Mouse (Mus musculus): ENCODE results near the gene Ccr1. TPM values are rescaled to one million over a fixed set of nuclear protein-coding genes. Genes with fewer than 3 reads are reported as not detected.
"Not testable (repeated sequence)": the region's sequence is repeated elsewhere in the genome, so short reads cannot be mapped to it uniquely, and the experiment has no call there.

Gene Ccr1
- polyA plus RNA-seq, 1 experiment from 2014 or later, result 1.0 TPM

DNA sequence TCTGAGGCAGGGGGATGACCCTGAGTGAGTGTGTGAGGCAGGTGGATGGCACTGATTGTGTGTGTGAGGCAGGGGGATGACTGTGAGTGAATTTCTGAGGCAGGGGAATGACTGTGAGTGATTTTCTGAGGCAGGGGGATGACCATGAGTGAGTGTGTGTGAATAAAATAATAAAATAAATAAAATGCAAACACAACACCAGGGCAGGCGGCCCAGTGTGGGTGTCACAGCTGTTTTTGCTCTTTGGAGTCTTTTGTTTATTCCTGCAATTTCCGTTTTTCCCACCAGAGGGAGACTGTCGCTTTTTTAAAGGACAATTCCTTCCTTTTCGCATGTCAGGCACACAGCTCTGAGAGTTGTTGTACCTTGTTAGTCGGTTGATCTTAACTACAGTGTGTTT lies 42.5 kb downstream of the Ccr1 start:
- DNase-seq (ENCODE audit: low spot score), result peak; percentile 89
- not testable (repeated sequence) for ATAC-seq; H3K9ac ChIP-seq (ENCODE audit: low read length); H3K9me3 ChIP-seq (replicated peaks; ENCODE audit: control insufficient read depth, low read length); H3K36me3 ChIP-seq (ENCODE audit: control insufficient read depth, insufficient read depth, low read length); H3K4me1 ChIP-seq (ENCODE audit: control insufficient read depth, insufficient read depth, low read length); H3K4me3 ChIP-seq (ENCODE audit: low read depth, low read length); H3K27ac ChIP-seq (ENCODE audit: low read depth, low read length); H3K27me3 ChIP-seq (replicated peaks; ENCODE audit: control insufficient read depth, insufficient read depth, low read length)
- WGBS, result 6% methylated on average over 5 of the region's 5 CpGs
- peak overlapping the region; percentile 45; the same call in 1 of the 2 replicates for H3K4me2 ChIP-seq (ENCODE audit: low read length)

- peak overlapping the region; percentile 48 for H3K4me3 ChIP-seq (ENCODE audit: low read depth, low read length)
- peak overlapping the region; percentile 56 for H3K4me2 ChIP-seq (ENCODE audit: low read length)
- no peaks in the 10 kb centered on the region for H3K9me3 ChIP-seq (replicated peaks; ENCODE audit: control insufficient read depth, low read length)
- H3K27ac ChIP-seq (ENCODE audit: low read depth, low read length), result peak overlapping the region; percentile 90
- peak overlapping the region; percentile 66 for H3K9ac ChIP-seq (ENCODE audit: low read length)
- no peaks in the 10 kb centered on the region for H3K27me3 ChIP-seq (replicated peaks; ENCODE audit: control insufficient read depth, insufficient read depth, low read length)
- peak; percentile 86 for ATAC-seq
- peak; percentile 56 for DNase-seq (ENCODE audit: low spot score)
- 5% methylated on average over 44 of the region's 44 CpGs for WGBS
- no peaks in the 10 kb centered on the region for H3K4me1 ChIP-seq (ENCODE audit: control insufficient read depth, insufficient read depth, low read length)
- no peaks in the 10 kb centered on the region for H3K36me3 ChIP-seq (ENCODE audit: control insufficient read depth, insufficient read depth, low read length)
Measured at GRCm38 (mm10) chr9:123925101-123925946, 43.2 kb downstream of the Ccr1 start.

GRCm38 (mm10) chr9:123924589-123925066 lies 43.9 kb downstream of the Ccr1 start:
- peak; percentile 91 for ATAC-seq
- peak overlapping the region; percentile 90 for H3K27ac ChIP-seq (ENCODE audit: low read depth, low read length)
- no peaks in the 10 kb centered on the region for H3K27me3 ChIP-seq (replicated peaks; ENCODE audit: control insufficient read depth, insufficient read depth, low read length)
- H3K4me1 ChIP-seq (ENCODE audit: control insufficient read depth, insufficient read depth, low read length), result no peaks in the 10 kb centered on the region
- 0% methylated on average over 35 of the region's 49 CpGs for WGBS
- H3K9me3 ChIP-seq (replicated peaks; ENCODE audit: control insufficient read depth, low read length), result no peaks in the 10 kb centered on the region
- peak overlapping the region; percentile 56 for H3K4me2 ChIP-seq (ENCODE audit: low read length)
- H3K9ac ChIP-seq (ENCODE audit: low read length), result peak overlapping the region; percentile 66
- H3K36me3 ChIP-seq (ENCODE audit: control insufficient read depth, insufficient read depth, low read length), result no peaks in the 10 kb centered on the region
- H3K4me3 ChIP-seq (ENCODE audit: low read depth, low read length), result peak overlapping the region; percentile 48
- DNase-seq (ENCODE audit: low spot score), result peak; percentile 93

GRCm38 (mm10) chr9:123924035-123924434 lies 44.5 kb downstream of the Ccr1 start:
- peak; percentile 52 for ATAC-seq
- H3K9me3 ChIP-seq (replicated peaks; ENCODE audit: control insufficient read depth, low read length); H3K27me3 ChIP-seq (replicated peaks; ENCODE audit: control insufficient read depth, insufficient read depth, low read length); H3K4me1 ChIP-seq (ENCODE audit: control insufficient read depth, insufficient read depth, low read length); H3K36me3 ChIP-seq (ENCODE audit: control insufficient read depth, insufficient read depth, low read length): not testable (repeated sequence)
- DNase-seq (ENCODE audit: low spot score), result peak; percentile 87
- H3K4me3 ChIP-seq (ENCODE audit: low read depth, low read length), result peak overlapping the region; percentile 48
- peak overlapping the region; percentile 56 for H3K4me2 ChIP-seq (ENCODE audit: low read length)
- peak overlapping the region; percentile 90; the same call in 1 of the 2 replicates for H3K27ac ChIP-seq (ENCODE audit: low read depth, low read length)
- peak overlapping the region; percentile 66 for H3K9ac ChIP-seq (ENCODE audit: low read length)
- under 1% methylated on average over 11 of the region's 11 CpGs for WGBS

DNA sequence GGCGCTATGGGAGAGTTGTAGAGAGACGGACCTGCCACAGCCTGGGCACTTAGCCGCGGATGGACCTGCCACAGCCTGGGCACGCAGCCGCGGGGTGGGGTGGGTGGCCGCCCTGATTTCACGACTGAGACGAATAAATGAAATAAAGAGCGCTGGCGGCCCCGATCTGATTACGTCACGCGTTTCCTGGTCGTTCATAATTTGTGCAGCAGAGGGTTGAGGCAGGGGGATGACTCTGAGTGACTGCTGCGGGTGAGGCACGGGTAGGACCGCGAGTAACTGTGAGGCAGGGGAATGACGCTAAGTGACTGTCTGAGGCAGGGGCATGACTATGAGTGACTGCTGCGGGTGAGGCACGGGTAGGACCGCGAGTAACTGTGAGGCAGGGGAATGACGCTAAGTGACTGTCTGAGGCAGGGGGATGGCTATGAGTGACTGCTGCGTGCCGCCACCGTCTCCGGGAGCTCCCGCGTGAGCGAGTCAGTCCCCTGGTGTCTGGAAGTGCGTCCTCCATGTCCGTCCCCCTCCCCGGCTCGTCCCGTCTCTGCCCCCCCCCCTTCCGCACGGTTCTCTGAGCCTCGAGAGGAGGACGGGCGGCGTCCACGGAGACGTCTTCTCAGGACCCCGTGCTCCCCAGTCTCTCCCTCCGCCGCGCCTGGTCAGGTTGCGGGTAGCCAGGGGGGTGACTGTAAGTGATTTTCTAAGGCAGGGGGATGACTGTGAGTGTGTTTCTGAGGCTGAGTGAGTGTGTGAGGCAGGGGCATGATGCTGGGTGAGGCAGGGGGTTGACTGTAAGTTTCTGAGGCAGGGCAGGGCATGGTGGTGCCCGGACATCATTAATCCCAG lies 45.1 kb downstream of the Ccr1 start:
- under 1% methylated on average over 42 of the region's 53 CpGs for WGBS
- peak; percentile 1; the same call in 1 of the 2 replicates for ATAC-seq
- Histone ChIP-seq H3K9ac (ENCODE audit: low read length) (no peak overlapping the region), H3K4me3 (ENCODE audit: low read depth, low read length) (peak overlapping the region; percentile 48), H3K4me2 (ENCODE audit: low read length) (peak overlapping the region; percentile 56), H3K9me3 (replicated peaks; ENCODE audit: control insufficient read depth, low read length) (no peaks in the 10 kb centered on the region), H3K27me3 (replicated peaks; ENCODE audit: control insufficient read depth, insufficient read depth, low read length) (no peaks in the 10 kb centered on the region), H3K36me3 (ENCODE audit: control insufficient read depth, insufficient read depth, low read length) (no peaks in the 10 kb centered on the region), H3K27ac (ENCODE audit: low read depth, low read length) (peak overlapping the region; percentile 90; the same call in 1 of the 2 replicates), H3K4me1 (ENCODE audit: control insufficient read depth, insufficient read depth, low read length) (no peaks in the 10 kb centered on the region)
- peak; percentile 66 for DNase-seq (ENCODE audit: low spot score)

Other genes with a start within 250 kb of the Ccr1 start
- gene Cxcr6, start 162.2 kb downstream of the Ccr1 start, polyA plus RNA-seq (2014; fragmentation: Nextera tagmentation; extraction: Ambion mirVana), result 0.09 TPM in 1 of 2 replicates, not detected in the other
- gene Fyco1, start 116.8 kb downstream of the Ccr1 start, polyA plus RNA-seq (2014; fragmentation: Nextera tagmentation; extraction: Ambion mirVana), result 5.2 and 6.9 TPM in 2 replicates
- 0.06 and 0.09 TPM in 2 replicates for gene Xcr1, start 106.7 kb downstream of the Ccr1 start, polyA plus RNA-seq (2014; fragmentation: Nextera tagmentation; extraction: Ambion mirVana)
- not detected in 2 replicates for gene Ccr1l1, start 9.7 kb upstream of the Ccr1 start, polyA plus RNA-seq (2014; fragmentation: Nextera tagmentation; extraction: Ambion mirVana)
- not detected in 2 replicates for gene Ccr3, start 53.3 kb upstream of the Ccr1 start, polyA plus RNA-seq (2014; fragmentation: Nextera tagmentation; extraction: Ambion mirVana)
- 0.12 and 0.22 TPM in 2 replicates for gene Ccr2, start 133.3 kb upstream of the Ccr1 start, polyA plus RNA-seq (2014; fragmentation: Nextera tagmentation; extraction: Ambion mirVana)
- 0.68 and 0.74 TPM in 2 replicates for gene Ccr5, start 152.9 kb upstream of the Ccr1 start, polyA plus RNA-seq (2014; fragmentation: Nextera tagmentation; extraction: Ambion mirVana)